Mouse (Mus musculus) lung, embryonic 14.5 days (tissue): Measurements from ENCODE around the gene Smarca2. TPM values are rescaled to one million over a fixed set of nuclear protein-coding genes. Genes with fewer than 3 reads are reported as not detected.

Experiments used
- ATAC-seq: fragments of 200-750 bp; cut with Nextera tagmentation; 2 replicates; pipeline ENCODE4 v1.8.0; 2017; ENCODE audit warnings: mild to moderate bottlenecking, moderate TSS enrichment, moderate library complexity; ENCODE audit not compliant: insufficient read depth
- DNase-seq: peaks from one replicate; pipeline ENCODE4 v3.0.0-alpha.2; 2015
- H3K27ac ChIP-seq: fragments of 300-500 bp; sonication (generic); 2 replicates; pipeline ENCODE4 v1.5.1; 2014; ENCODE audit warnings: low read depth, mild to moderate bottlenecking, moderate library complexity
- H3K27me3 ChIP-seq: fragments of 300-500 bp; sonication (generic); 2 replicates; pipeline ENCODE4 v1.6.1; 2014; ENCODE audit warnings: low read length, control low read depth; ENCODE audit not compliant: insufficient read depth
- H3K36me3 ChIP-seq: fragments of 300-500 bp; sonication (generic); 2 replicates; pipeline ENCODE4 v1.6.1; 2014; ENCODE audit warnings: control low read depth; ENCODE audit not compliant: insufficient read depth
- H3K4me1 ChIP-seq: fragments of 300-500 bp; sonication (generic); 2 replicates; pipeline ENCODE4 v1.6.1; 2014; ENCODE audit warnings: antibody characterized with exemption, control low read depth; ENCODE audit not compliant: insufficient read depth
- H3K4me2 ChIP-seq: fragments of 300-500 bp; sonication (generic); 2 replicates; pipeline ENCODE4 v1.6.1; 2014; ENCODE audit warnings: mild to moderate bottlenecking
- H3K4me3 ChIP-seq: fragments of 300-500 bp; sonication (generic); 2 replicates; pipeline ENCODE4 v1.5.1; 2014; ENCODE audit warnings: low read depth, low read length
- H3K9ac ChIP-seq: fragments of 300-500 bp; sonication (generic); 2 replicates; pipeline ENCODE4 v1.6.1; 2014
- H3K9me3 ChIP-seq: fragments of 300-500 bp; sonication (generic); 2 replicates; pipeline ENCODE4 v1.6.1; 2016; ENCODE audit warnings: low read depth, low read length, control low read depth
- CTCF ChIP-seq: IDR thresholded peaks from 2 replicates; pipeline ENCODE4 v1.5.1; 2016; ENCODE audit warnings: antibody characterized with exemption, low read depth
- WGBS: fragments of 180-500 bp; shearing (Covaris S2); extraction: QIAGEN DNeasy Blood & Tissue Kit; methylation state at CpG from one replicate; pipeline ENCODE4 v1.1.7; 2014; 5-methylcytosine and 5-hydroxymethylcytosine counted together
- polyA plus RNA-seq: library from polyadenylated mRNA; unstranded; fragments of >200 nt; fragmentation: Nextera tagmentation; extraction: Ambion mirVana; gene quantifications from 2 replicates; pipeline ENCODE4 v1.2.1, GENCODE M21; 2014

Smarca2 gene
- polyA plus RNA-seq, 1 experiment from 2014 or later: 45.6 TPM

DNA sequence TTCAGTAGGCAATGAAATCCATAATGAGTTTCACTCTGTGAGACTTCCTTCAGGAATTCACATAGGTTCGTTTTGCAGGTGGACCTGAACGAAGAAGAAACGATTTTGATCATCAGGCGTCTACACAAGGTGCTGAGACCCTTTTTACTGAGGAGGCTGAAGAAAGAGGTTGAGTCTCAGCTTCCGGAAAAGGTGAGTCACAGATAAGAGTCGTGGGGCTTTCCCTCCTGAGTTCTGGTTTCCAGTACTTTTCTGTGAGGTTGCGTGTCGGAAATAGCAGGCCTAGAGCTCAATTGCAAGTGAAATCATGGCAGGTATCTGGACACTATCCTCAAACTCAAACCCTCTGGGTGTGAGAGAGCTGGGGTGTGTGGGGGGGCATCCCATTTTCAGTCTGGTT lies 78.9 kb downstream of the Smarca2 start:
- 90% methylated on average over 8 of the region's 8 CpGs for WGBS
- TF ChIP-seq CTCF: no peak

DNA sequence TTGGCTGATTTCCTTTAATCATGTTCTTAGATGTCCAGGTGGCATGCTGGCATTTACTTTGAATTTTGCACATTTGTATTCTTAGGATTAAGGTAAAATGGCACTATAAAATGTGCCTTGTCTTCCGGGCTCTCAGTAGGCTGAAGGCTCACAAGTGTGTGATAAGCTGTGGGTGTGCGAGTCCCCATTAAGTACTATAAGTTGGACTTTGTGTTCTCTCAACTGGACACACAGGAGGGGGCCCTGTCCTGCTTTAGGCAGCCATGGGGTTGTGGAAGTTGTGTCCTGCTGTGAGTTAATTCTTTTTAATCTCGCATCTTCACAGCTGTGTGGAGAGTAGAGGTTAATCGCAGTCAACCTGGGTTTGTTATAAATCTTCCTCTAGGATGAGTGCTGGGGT lies 85.7 kb downstream of the Smarca2 start:
- Histone ChIP-seq H3K9ac (no peak overlapping the region), H3K4me3 (no peak overlapping the region), H3K4me1 (no peaks in the 10 kb centered on the region), H3K27me3 (no peaks in the 10 kb centered on the region), H3K9me3 (no peaks in the 10 kb centered on the region), H3K27ac (no peak overlapping the region), H3K4me2 (no peak overlapping the region), H3K36me3 (peaks cover 34% of the 10 kb centered on the region)
- no peak for ATAC-seq
- no peak for TF ChIP-seq CTCF
- no peak for DNase-seq
- WGBS: 76% methylated on average over 4 of the region's 4 CpGs

More for the DNA sequence above, 78.9 kb downstream of the Smarca2 start:
- DNase-seq (no peak), ATAC-seq (no peak)
- H3K4me1 ChIP-seq: no peaks in the 10 kb centered on the region
- H3K9ac ChIP-seq: no peak overlapping the region
- H3K36me3 ChIP-seq: peaks cover 16% of the 10 kb centered on the region
- H3K4me3 ChIP-seq: no peak overlapping the region
- H3K27me3 ChIP-seq: no peaks in the 10 kb centered on the region
- no peaks in the 10 kb centered on the region for H3K9me3 ChIP-seq
- H3K4me2 ChIP-seq: no peak overlapping the region
- H3K27ac ChIP-seq: no peak overlapping the region

DNA sequence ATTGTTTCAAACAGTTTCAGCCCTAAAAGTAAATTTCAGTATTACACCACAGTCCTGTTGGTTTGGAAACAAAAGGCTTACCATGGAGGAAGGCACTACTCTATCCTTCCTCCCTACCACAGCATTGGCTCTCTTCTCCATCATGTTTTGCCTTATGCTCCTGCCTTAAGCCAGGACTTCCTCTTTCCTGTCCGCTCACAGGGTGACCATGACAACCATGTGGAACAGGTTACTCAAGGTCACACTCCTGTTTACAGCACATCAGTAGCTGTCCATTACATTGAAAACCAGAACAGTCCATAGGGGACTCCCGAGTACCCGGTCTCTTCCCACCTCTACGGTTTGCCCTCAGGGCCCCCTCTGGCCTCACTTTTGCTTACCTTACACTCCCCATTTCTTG lies 92.3 kb downstream of the Smarca2 start:
- no peak for TF ChIP-seq CTCF
- WGBS: 34% methylated on average over 4 of the region's 4 CpGs

DNA sequence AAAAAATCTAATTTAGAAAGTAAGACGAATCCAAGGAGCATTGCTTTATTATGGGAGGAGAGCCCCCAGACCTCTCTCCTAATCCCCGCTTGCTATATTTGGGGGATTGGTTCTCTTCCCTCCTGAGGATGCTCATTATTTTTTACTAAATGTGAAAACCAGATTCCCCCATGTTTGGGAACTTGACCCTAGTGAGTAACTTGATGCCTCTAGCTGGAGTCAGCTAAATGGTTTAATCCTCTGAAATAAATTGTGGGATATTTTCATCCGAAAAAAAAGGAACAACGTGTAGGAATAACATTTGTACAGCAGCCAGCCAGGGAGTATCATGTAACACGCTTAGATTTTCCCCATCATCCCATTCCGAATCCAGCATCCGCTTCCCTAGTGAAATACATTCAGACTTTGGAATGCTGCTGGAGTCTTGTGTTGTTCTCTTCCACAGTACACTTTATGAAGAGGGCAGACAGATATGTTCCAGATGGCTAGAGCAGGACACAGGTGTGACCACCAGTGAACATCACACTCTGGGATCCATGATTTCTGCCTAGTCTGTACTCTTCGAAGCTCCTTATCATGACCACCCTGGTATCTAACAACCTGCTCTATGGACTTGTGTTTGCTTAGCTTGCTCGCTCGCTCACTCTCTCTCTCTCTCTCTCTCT lies 99.8 kb downstream of the Smarca2 start:
- Histone ChIP-seq H3K9ac (no peak overlapping the region), H3K4me1 (no peaks in the 10 kb centered on the region), H3K36me3 (peaks cover 3% of the 10 kb centered on the region; the same call in 1 of the 2 replicates), H3K27me3 (no peaks in the 10 kb centered on the region), H3K4me3 (no peak overlapping the region), H3K4me2 (no peak overlapping the region), H3K9me3 (no peaks in the 10 kb centered on the region), H3K27ac (no peak overlapping the region)
- 61% methylated on average over 10 of the region's 10 CpGs for WGBS
- TF ChIP-seq CTCF: no peak
- DNase-seq: peak; percentile 21
- no peak for ATAC-seq

More for the DNA sequence above, 92.3 kb downstream of the Smarca2 start:
- DNase-seq (no peak), ATAC-seq (no peak)
- H3K4me1 ChIP-seq: no peaks in the 10 kb centered on the region
- no peak overlapping the region for H3K4me2 ChIP-seq
- no peak overlapping the region for H3K9ac ChIP-seq
- H3K36me3 ChIP-seq: peaks cover 38% of the 10 kb centered on the region; the same call in 1 of the 2 replicates
- H3K27ac ChIP-seq: no peak overlapping the region
- H3K4me3 ChIP-seq: no peak overlapping the region
- H3K9me3 ChIP-seq: no peaks in the 10 kb centered on the region
- no peaks in the 10 kb centered on the region for H3K27me3 ChIP-seq

DNA sequence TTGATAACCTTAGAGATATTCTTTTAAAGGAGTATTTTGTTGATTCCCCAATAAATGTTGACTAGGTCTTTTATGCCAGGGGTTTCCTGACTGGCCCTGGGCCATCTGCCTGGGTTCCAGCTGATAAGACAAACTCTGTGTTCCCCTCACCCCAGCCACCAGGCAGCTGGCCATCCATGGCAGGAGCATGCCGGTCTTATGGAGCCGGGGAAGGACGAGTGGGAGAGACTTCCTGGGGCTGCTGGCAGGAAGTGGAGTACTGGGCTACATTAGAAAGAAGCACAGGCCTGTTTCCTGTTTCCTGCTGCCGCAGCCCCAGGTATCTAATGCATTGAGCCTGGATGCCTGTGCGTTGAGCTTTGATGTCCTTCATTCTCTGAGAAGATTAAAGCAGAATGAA lies 102.1 kb downstream of the Smarca2 start:
- DNase-seq (peak; percentile 59), ATAC-seq (0 out of 2 replicates have a peak, but pooled peaks have one; percentile 26)
- Histone ChIP-seq H3K9ac (no peak overlapping the region), H3K36me3 (no peaks in the 10 kb centered on the region), H3K4me1 (no peaks in the 10 kb centered on the region), H3K27me3 (no peaks in the 10 kb centered on the region), H3K4me3 (no peak overlapping the region), H3K4me2 (no peak overlapping the region), H3K27ac (no peak overlapping the region), H3K9me3 (no peaks in the 10 kb centered on the region)
- WGBS: 37% methylated on average over 5 of the region's 5 CpGs
- TF ChIP-seq CTCF: no peak

DNA sequence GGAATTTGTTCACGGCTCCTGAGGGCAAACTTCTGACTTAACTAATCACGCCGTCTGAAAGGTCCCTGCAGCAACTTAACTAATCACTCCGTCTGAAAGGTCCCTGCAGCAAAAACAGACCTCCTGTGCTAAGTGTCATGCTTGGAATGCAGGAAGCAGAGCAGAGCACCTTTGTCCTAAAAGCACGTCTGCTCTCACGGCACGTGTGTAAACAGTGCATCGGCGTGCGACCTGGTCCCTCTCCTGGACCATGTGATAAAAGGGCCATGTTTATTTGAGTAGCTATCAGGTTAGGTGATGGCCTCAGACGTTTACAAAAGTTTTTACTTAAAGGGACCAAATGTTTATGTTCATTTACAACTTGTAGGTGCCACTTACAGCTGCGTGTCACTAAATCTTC lies 104.2 kb downstream of the Smarca2 start:
- DNase-seq (peak; percentile 30), ATAC-seq (no peak)
- H3K4me1 ChIP-seq: no peaks in the 10 kb centered on the region

DNA sequence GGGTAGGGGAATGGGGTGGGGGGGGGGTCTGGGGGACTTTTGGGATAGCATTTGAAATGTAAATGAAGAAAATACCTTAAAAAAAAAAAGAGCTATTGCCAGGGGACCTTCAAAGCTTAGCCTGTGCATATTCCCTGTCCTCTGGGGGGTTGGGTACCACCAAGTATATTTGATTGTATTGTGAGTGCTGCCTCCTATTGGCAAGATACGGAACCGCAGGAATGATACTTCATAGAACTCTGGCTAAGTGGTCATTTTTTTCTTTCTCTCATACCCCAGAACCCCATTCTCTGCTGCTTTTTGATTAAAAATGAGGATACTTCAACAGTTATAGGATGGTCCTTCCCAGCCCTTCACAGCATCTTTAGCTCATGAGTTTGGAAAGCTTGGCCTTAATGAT lies 106.4 kb downstream of the Smarca2 start:
- no peaks in the 10 kb centered on the region for H3K9me3 ChIP-seq
- 31% methylated on average over 2 of the region's 2 CpGs for WGBS
- H3K4me2 ChIP-seq: no peak overlapping the region
- H3K36me3 ChIP-seq: peaks cover 4% of the 10 kb centered on the region; the same call in 1 of the 2 replicates
- no peaks in the 10 kb centered on the region for H3K27me3 ChIP-seq
- H3K9ac ChIP-seq: no peak overlapping the region
- TF ChIP-seq CTCF: peak; percentile 50
- no peak overlapping the region for H3K4me3 ChIP-seq
- ATAC-seq (no peak), DNase-seq (peak; percentile 72)
- no peak overlapping the region for H3K27ac ChIP-seq
- H3K4me1 ChIP-seq: no peaks in the 10 kb centered on the region

More for the DNA sequence above, 104.2 kb downstream of the Smarca2 start:
- no peaks in the 10 kb centered on the region for H3K9me3 ChIP-seq
- 23% methylated on average over 12 of the region's 12 CpGs for whole genome bisulfite sequencing
- no peaks in the 10 kb centered on the region for H3K27me3 ChIP-seq
- no peak for TF ChIP-seq CTCF
- H3K4me2 ChIP-seq: no peak overlapping the region
- H3K36me3 ChIP-seq: no peaks in the 10 kb centered on the region
- no peak overlapping the region for H3K9ac ChIP-seq
- H3K27ac ChIP-seq: no peak overlapping the region
- H3K4me3 ChIP-seq: no peak overlapping the region
